Mouse (Mus musculus) lung, embryonic 15.5 days (tissue): Measurements from ENCODE around the gene Sun2. TPM values are rescaled to one million over a fixed set of nuclear protein-coding genes. Genes with fewer than 3 reads are reported as not detected.

Experiments used
- ATAC-seq: fragments of 200-750 bp; cut with Nextera tagmentation; 2 replicates; pipeline ENCODE4 v1.8.0; 2017; ENCODE audit warnings: moderate number of reproducible peaks, borderline replicate concordance; ENCODE audit not compliant: low FRiP score, low TSS enrichment; ENCODE audit errors: extremely low read depth
- H3K27ac ChIP-seq: fragments of 300-500 bp; sonication (generic); 2 replicates; pipeline ENCODE4 v1.5.1; 2015; ENCODE audit warnings: moderate library complexity, mild to moderate bottlenecking, inconsistent platforms
- H3K27me3 ChIP-seq: fragments of 300-500 bp; sonication (generic); 2 replicates; pipeline ENCODE4 v1.6.1; 2015; ENCODE audit warnings: inconsistent platforms
- H3K36me3 ChIP-seq: fragments of 300-500 bp; sonication (generic); 2 replicates; pipeline ENCODE4 v1.6.1; 2015; ENCODE audit warnings: inconsistent platforms
- H3K4me1 ChIP-seq: fragments of 300-500 bp; sonication (generic); 2 replicates; pipeline ENCODE4 v1.6.1; 2015; ENCODE audit warnings: inconsistent platforms
- H3K4me2 ChIP-seq: fragments of 300-500 bp; sonication (generic); 2 replicates; pipeline ENCODE4 v1.6.1; 2015; ENCODE audit warnings: inconsistent platforms, mild to moderate bottlenecking, moderate library complexity
- H3K4me3 ChIP-seq: fragments of 300-500 bp; sonication (generic); 2 replicates; pipeline ENCODE4 v1.5.1; 2015; ENCODE audit warnings: mild to moderate bottlenecking, inconsistent platforms
- H3K9ac ChIP-seq: fragments of 300-500 bp; sonication (generic); 2 replicates; pipeline ENCODE4 v1.6.1; 2015; ENCODE audit warnings: inconsistent platforms
- H3K9me3 ChIP-seq: fragments of 300-500 bp; sonication (generic); 2 replicates; pipeline ENCODE4 v1.6.1; 2016; ENCODE audit warnings: inconsistent platforms
- WGBS: fragments of 180-500 bp; shearing (Covaris S2); methylation state at CpG from one replicate; pipeline ENCODE4 v1.1.7; 2015; 5-methylcytosine and 5-hydroxymethylcytosine counted together
- polyA plus RNA-seq: library from polyadenylated mRNA; unstranded; fragments of >200 nt; fragmentation: Nextera tagmentation; extraction: Ambion mirVana; gene quantifications from 2 replicates; pipeline ENCODE4 v1.2.1, GENCODE M21; 2015

Sun2 gene
- polyA plus RNA-seq, 1 experiment from 2014 or later: 10.1 TPM

DNA sequence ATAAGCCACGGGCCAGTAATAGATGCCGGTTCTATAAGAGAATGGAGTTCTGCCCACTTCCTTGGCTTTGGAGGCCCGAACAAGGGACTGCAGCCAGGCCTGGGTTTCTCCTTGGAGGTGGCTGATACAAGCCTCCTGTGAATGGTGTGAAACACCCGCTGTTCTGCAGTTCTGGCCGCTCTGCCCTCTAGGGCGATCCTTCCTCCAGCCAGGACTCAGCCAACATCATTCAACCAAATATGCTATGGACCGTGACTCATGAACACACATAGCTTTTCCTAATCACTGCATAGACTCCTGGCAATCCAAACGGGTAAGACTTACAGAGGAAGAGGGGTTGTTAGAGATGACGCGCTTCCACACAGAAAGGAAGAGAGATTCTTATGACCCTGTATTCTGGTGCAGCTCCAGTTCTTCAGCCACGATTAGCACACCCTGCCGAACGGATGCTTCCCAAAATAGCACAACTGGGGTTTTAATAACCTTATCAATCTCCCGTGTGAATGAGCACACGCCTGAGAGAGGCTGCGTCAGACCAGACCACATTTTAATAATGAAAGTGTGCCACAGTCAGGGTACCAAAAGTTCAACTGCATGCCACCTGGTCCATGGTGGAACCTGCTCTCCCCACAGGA is 25.1 kb upstream of the Sun2 start:
- Histone ChIP-seq H3K4me3 (no peak overlapping the region), H3K27me3 (no peaks in the 10 kb centered on the region), H3K9ac (no peak overlapping the region), H3K9me3 (no peaks in the 10 kb centered on the region), H3K4me1 (peaks cover 34% of the 10 kb centered on the region), H3K27ac (no peak overlapping the region), H3K36me3 (peaks cover 9% of the 10 kb centered on the region; the same call in 1 of the 2 replicates), H3K4me2 (no peak overlapping the region)
- 74% methylated on average over 16 of the region's 16 CpGs for WGBS
- no peak for ATAC-seq

DNA sequence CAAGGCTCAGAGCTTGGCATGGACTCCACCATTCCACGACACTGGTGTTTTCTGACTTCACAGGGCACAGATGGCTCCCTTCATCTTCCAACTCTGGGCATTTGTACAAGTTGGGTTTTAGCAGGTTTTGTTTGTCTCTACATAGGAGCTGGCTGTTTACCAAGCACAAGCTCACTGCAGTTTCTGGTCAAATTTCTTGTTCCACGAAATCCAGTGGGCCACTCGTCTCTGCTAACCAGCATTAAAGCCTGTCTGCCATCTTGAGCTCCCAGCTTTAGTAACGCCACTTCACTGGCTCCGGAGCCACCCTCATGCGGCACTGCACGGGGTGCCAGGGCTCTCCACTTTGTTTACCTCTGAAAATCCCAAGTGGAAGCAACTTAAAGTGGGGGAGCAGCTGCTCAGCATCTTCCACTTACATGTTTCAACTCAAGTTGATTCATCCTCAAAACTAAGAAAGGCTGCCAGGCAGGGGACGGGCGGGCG is 24.3 kb upstream of the Sun2 start:
- Histone ChIP-seq H3K9ac (no peak overlapping the region), H3K36me3 (peaks cover 9% of the 10 kb centered on the region; the same call in 1 of the 2 replicates), H3K27me3 (no peaks in the 10 kb centered on the region), H3K4me3 (no peak overlapping the region), H3K4me2 (no peak overlapping the region), H3K9me3 (no peaks in the 10 kb centered on the region), H3K27ac (no peak overlapping the region), H3K4me1 (peaks cover 34% of the 10 kb centered on the region)
- 71% methylated on average over 10 of the region's 10 CpGs for WGBS
- ATAC-seq: no peak

DNA sequence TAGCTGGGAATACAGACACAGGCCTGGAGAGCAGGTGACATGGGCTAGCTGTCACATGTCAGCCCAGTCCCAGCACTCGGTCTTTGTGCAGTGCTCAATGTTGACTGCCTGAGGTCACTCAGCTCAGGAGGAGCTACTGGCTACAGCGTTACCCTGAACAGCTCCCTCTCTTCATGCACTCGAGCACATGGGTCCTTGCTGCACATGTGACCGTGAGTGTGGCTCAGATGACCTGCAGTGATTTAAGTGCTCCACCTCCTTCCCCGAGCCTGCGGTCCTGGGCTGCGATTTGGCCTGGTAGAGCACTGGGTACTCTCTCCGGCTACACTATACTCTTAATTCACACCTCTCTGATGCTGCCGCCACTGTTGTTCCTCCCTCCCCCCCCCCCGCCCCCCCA is 23.8 kb upstream of the Sun2 start:
- 49% methylated on average over 10 of the region's 10 CpGs for WGBS
- no peak overlapping the region for H3K27ac ChIP-seq
- ATAC-seq: no peak
- no peak overlapping the region for H3K4me3 ChIP-seq
- no peaks in the 10 kb centered on the region for H3K9me3 ChIP-seq
- H3K27me3 ChIP-seq: no peaks in the 10 kb centered on the region
- H3K9ac ChIP-seq: no peak overlapping the region
- peaks cover 9% of the 10 kb centered on the region; the same call in 1 of the 2 replicates for H3K36me3 ChIP-seq
- H3K4me2 ChIP-seq: no peak overlapping the region
- peaks cover 31% of the 10 kb centered on the region for H3K4me1 ChIP-seq

DNA sequence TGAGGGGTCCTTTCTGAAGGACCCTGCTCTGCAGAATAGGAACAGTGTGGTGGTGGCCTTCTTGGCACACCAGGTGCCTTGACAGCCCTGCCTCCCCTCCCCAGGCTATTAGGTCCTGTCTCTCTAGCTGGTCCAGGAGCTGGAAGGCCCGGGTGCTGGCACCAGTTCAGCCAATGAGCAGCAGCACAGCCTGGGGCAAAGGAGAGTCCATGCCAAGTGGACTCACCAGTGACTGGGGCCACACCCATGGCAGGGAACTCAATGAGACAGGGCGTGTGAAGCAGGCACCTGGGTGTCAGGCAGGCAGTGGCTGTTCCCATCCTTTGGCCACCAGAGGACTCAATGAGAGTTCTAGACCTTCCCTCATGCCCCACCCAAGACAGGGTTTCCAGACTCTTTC is 23.0 kb upstream of the Sun2 start:
- Histone ChIP-seq H3K9me3 (no peaks in the 10 kb centered on the region), H3K36me3 (peaks cover 9% of the 10 kb centered on the region; the same call in 1 of the 2 replicates), H3K27me3 (no peaks in the 10 kb centered on the region), H3K4me2 (no peak overlapping the region), H3K27ac (no peak overlapping the region), H3K4me1 (peaks cover 30% of the 10 kb centered on the region), H3K4me3 (no peak overlapping the region), H3K9ac (no peak overlapping the region)
- ATAC-seq: no peak
- 80% methylated on average over 2 of the region's 2 CpGs for WGBS

DNA sequence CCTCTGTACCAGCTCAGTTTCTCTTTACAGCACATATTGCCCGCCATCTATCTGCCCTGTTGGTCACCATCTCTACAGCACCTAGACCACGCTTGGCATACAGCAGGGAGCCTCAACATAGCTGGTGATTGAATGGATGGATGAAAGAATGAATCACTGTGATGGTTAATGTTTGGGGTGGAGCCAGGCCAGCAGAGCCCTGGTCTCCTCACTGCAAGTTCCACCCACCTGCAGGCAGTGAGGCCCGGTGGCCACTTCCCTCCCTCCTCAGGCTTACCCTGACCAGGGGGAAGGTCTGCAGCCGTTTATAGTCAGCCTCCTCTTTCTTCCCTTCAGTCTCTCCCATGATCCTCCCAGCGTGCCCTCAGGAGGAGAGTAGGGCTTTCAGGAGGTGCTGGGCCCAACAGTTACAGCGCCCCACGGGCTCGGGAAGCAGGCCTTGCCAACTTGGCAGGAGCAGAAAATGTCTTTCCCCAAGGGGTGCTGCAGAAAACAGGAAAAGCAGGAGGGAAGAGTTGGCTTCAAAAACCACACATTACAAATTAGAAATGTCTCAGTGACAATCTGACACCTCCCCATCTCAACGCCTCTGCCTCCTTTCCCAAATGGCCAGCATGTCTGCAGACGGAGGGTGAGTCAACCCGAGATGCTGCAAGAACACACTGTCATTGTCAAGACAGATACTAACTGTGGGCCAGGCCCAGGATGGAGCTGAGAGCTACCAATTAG is 22.4 kb upstream of the Sun2 start:
- ATAC-seq: no peak
- Histone ChIP-seq H3K9ac (no peak overlapping the region), H3K27me3 (no peaks in the 10 kb centered on the region), H3K4me2 (no peak overlapping the region), H3K9me3 (no peaks in the 10 kb centered on the region), H3K4me3 (no peak overlapping the region), H3K36me3 (peaks cover 9% of the 10 kb centered on the region; the same call in 1 of the 2 replicates), H3K4me1 (peaks cover 27% of the 10 kb centered on the region), H3K27ac (no peak overlapping the region)
- WGBS: 66% methylated on average over 11 of the region's 11 CpGs

DNA sequence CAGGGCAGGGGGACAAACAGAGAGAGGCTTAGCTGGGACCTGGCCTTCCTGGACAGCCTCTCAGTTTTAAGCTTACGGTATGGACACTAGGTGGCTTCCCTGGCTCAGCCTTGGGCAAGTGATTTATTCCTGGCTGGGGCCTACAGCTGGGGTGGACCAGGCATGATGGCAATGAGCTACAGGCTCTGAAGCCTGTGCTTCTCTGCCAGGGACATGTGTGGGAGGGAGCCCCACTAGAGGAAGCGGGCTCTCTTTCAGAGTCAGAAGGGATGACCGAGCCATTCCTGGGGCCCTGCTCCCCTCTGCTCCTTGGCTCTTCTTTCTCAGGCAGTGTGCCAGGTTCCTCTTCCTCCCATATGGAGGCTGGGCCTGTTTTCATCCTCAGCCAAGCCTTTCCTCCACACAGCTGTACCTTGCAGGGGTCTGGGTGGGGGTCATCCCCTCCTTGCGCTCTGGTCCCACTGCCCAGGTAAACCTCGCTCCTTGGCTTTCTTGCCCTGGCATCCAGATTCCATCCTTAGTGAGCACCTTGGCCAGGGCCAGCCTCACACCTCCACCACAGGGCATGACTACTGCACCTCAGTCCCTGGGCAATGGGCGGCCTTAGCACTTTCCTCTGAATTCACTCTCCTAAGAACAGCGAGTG is 21.4 kb upstream of the Sun2 start:
- peak; percentile 43; the same call in 1 of the 2 replicates for ATAC-seq

DNA sequence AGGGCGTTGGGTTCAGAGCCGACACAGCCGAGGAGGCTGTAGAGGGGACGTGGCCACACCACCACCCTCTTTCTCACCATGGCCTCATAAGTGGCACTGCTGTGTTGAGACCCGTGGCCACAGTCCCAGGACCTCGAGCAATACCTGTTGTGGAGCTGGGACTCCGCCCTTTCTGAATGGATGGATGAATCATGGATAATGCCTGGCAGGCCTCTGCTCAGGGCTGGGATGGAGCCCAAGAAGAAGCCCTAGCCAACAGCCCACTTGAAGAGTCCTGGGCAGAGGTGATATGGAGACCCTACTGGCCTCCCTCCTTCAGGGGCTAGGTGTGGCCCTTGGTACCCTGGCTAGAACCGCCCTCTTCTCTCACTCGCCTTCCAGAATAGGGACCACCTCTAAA is 20.7 kb upstream of the Sun2 start:
- Histone ChIP-seq H3K9me3 (no peaks in the 10 kb centered on the region), H3K4me2 (no peak overlapping the region), H3K4me1 (peaks cover 19% of the 10 kb centered on the region), H3K36me3 (peaks cover 9% of the 10 kb centered on the region; the same call in 1 of the 2 replicates), H3K27ac (no peak overlapping the region), H3K9ac (no peak overlapping the region), H3K27me3 (no peaks in the 10 kb centered on the region), H3K4me3 (no peak overlapping the region)
- WGBS: 89% methylated on average over 9 of the region's 9 CpGs
- no peak for ATAC-seq

More for the DNA sequence above, 21.4 kb upstream of the Sun2 start:
- H3K36me3 ChIP-seq: peaks cover 9% of the 10 kb centered on the region; the same call in 1 of the 2 replicates
- H3K4me3 ChIP-seq: no peak overlapping the region
- no peaks in the 10 kb centered on the region for H3K9me3 ChIP-seq
- 76% methylated on average over 7 of the region's 7 CpGs for WGBS
- no peak overlapping the region for H3K9ac ChIP-seq
- no peak overlapping the region for H3K4me2 ChIP-seq
- H3K27me3 ChIP-seq: no peaks in the 10 kb centered on the region
- H3K4me1 ChIP-seq: peaks cover 19% of the 10 kb centered on the region
- H3K27ac ChIP-seq: no peak overlapping the region

DNA sequence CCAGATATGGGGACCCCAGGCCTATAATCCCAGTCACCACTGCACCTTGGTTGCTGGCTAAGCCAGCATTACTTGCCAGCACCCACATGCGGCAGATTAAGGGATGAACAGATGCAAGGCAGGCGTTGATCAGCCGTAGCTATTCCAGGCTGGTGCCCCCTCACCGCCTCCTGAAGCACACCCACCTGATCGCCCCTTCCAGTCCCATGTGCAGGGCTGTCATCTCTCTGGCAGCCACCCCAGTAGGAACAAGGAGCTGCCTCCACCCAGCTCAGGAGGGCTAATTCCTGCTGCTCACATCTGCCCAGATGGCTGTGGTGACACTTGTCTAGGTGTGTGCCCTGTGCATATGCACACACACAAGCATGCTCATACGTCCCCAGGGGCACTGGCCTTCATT is 18.6 kb upstream of the Sun2 start:
- Histone ChIP-seq H3K27me3 (no peaks in the 10 kb centered on the region), H3K4me3 (no peak overlapping the region), H3K4me2 (no peak overlapping the region), H3K36me3 (peaks cover 9% of the 10 kb centered on the region; the same call in 1 of the 2 replicates), H3K4me1 (0 out of 2 replicates have a peak, but pooled peaks cover 1% of the 10 kb centered on the region), H3K9me3 (no peaks in the 10 kb centered on the region), H3K9ac (no peak overlapping the region), H3K27ac (no peak overlapping the region)
- no peak for ATAC-seq
- WGBS: 80% methylated on average over 6 of the region's 6 CpGs

DNA sequence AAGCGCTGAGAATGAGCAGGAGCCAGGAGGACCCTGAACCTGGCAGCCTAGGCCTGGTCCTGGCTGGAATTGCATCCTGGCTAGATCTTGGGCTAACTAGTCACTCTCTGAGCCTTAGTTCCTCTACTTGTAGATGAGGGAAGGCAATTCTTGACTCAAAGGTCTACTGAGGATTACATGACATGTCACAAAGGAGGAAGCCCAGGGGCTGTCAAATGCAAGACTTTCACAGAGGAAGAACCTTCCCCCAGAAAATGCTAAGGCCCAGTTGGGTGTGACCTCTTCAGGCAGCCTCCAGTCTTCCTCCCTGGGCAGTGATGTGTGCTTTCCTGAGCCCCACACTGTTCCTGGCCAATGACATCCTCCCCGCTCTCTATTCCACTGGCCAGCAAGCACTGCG is 14.8 kb upstream of the Sun2 start:
- Histone ChIP-seq H3K4me3 (no peak overlapping the region), H3K36me3 (no peaks in the 10 kb centered on the region), H3K9me3 (no peaks in the 10 kb centered on the region), H3K4me2 (no peak overlapping the region), H3K27ac (no peak overlapping the region), H3K4me1 (no peaks in the 10 kb centered on the region), H3K9ac (no peak overlapping the region), H3K27me3 (no peaks in the 10 kb centered on the region)
- WGBS: 80% methylated on average over 3 of the region's 3 CpGs
- no peak for ATAC-seq

DNA sequence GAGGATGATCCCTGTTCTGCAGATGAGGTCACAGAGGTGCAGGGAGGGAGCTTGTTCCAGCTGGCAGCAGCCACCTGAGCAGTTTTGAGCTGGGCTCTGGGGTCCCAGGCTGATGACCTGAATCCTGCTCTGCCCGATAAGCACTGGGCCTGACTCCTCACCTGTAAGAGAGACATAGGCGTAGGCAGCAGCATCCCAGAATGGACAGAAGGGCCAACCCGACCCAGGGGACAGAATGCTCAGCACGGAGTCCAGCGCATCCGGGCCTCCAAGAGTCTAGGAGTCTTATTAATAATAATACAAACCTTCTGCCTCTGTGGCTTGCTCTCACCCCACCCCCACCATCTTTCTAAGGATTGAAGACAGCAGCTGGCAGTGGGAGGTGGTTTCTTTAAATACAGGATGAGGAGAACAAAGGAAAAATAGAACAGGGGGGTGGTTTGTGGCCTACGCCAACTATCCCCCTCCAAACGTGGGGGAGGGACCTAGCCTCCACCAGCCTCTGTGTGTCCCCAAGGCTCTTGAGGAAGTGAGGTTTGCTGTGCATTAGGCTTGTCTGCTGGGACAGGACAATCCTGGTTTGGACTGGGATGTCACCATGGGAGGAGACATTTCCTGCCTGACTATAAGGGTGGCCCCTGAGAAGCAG is 13.8 kb upstream of the Sun2 start:
- 73% methylated on average over 8 of the region's 8 CpGs for WGBS
- no peaks in the 10 kb centered on the region for H3K9me3 ChIP-seq

DNA sequence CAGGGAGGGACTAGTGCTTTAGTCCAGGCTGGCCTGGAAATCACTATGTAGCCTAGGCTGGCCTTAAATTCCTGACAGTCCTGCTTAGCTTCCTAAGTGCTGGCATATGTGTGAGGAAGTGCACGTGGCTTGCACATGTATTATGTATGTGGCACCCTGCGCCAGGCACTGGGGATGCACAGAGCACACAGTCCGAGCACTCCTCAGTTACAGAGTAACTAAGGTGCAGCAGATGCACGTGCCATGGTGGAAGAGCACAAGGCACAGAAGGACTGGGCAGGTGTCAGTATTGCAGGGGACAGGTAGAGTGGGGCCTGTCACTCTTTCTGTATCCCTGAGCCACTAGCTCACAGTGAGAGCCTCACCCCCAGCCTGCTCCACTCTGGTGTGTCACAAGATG is 12.8 kb upstream of the Sun2 start:
- no peak overlapping the region for H3K4me2 ChIP-seq
- H3K27ac ChIP-seq: no peak overlapping the region
- H3K27me3 ChIP-seq: no peaks in the 10 kb centered on the region
- no peak overlapping the region for H3K4me3 ChIP-seq
- H3K9ac ChIP-seq: no peak overlapping the region
- H3K4me1 ChIP-seq: no peaks in the 10 kb centered on the region
- H3K9me3 ChIP-seq: no peaks in the 10 kb centered on the region
- ATAC-seq: no peak
- no peaks in the 10 kb centered on the region for H3K36me3 ChIP-seq
- WGBS: 78% methylated on average over 4 of the region's 4 CpGs

More for the DNA sequence above, 13.8 kb upstream of the Sun2 start:
- Histone ChIP-seq H3K4me2 (no peak overlapping the region), H3K4me1 (no peaks in the 10 kb centered on the region), H3K27ac (peak overlapping the region; percentile 38; the same call in 1 of the 2 replicates), H3K4me3 (no peak overlapping the region), H3K36me3 (no peaks in the 10 kb centered on the region), H3K9ac (no peak overlapping the region), H3K27me3 (no peaks in the 10 kb centered on the region)
- peak; percentile 32; the same call in 1 of the 2 replicates for ATAC-seq
